Mouse (Mus musculus) liver, adult 2 months (tissue): ENCODE data around the gene Il27ra. TPM values are rescaled to one million over a fixed set of nuclear protein-coding genes. Genes with fewer than 3 reads are reported as not detected.

ENCODE experiments used
- DNase-seq: peaks from one replicate; pipeline ENCODE4 v3.0.0-alpha.2; 2011; ENCODE audit warnings: low read depth, low spot score; ENCODE audit errors: extremely low read depth
- H3K27ac ChIP-seq: fragments of 200-500 bp; replicated peaks from 2 replicates; pipeline ENCODE4 v1.5.1; 2012; ENCODE audit warnings: low read depth, mild to moderate bottlenecking, control low read depth, inconsistent platforms, low read length; ENCODE audit not compliant: insufficient read depth
- H3K27me3 ChIP-seq: fragments of 200-500 bp; 2 replicates; pipeline ENCODE4 v1.6.1; 2012; ENCODE audit warnings: mild to moderate bottlenecking, moderate library complexity, low read length, inconsistent platforms; ENCODE audit not compliant: control insufficient read depth, insufficient read depth
- H3K36me3 ChIP-seq: fragments of 200-500 bp; 2 replicates; pipeline ENCODE4 v1.6.1; 2012; ENCODE audit warnings: low read length, inconsistent platforms; ENCODE audit not compliant: control insufficient read depth, insufficient read depth
- H3K4me1 ChIP-seq: fragments of 200-500 bp; 2 replicates; pipeline ENCODE4 v1.6.1; 2011; ENCODE audit warnings: low read length; ENCODE audit not compliant: control insufficient read depth, insufficient read depth
- H3K4me3 ChIP-seq: fragments of 200-500 bp; 2 replicates; pipeline ENCODE4 v1.5.1; 2011; ENCODE audit warnings: low read depth, mild to moderate bottlenecking, control low read depth, low read length, moderate library complexity; ENCODE audit not compliant: insufficient read depth
- H3K79me2 ChIP-seq: fragments of 200-500 bp; 2 replicates; pipeline ENCODE4 v1.6.1; 2012; ENCODE audit warnings: inconsistent platforms, mild to moderate bottlenecking, low read length, moderate library complexity; ENCODE audit not compliant: control insufficient read depth, insufficient read depth
- H3K9ac ChIP-seq: fragments of 200-500 bp; 2 replicates; pipeline ENCODE4 v1.6.1; 2012; ENCODE audit warnings: low read depth, mild to moderate bottlenecking, control low read depth, inconsistent platforms, low read length
- CTCF ChIP-seq: fragments of 200-500 bp; IDR thresholded peaks from 2 replicates; pipeline ENCODE4 v1.5.1; 2011; ENCODE audit warnings: low read depth, low read length, control low read depth
- POLR2A ChIP-seq: fragments of 200-500 bp; IDR thresholded peaks from 2 replicates; pipeline ENCODE4 v1.6.1; 2011; ENCODE audit warnings: low read length, control low read depth; ENCODE audit not compliant: insufficient read depth; ENCODE audit errors: extremely low read depth
- WGBS: fragments of 180-500 bp; shearing (Covaris S2); methylation state at CpG from one replicate; pipeline ENCODE4 v1.1.7; 2018; 5-methylcytosine and 5-hydroxymethylcytosine counted together
- polyA plus RNA-seq: library from polyadenylated mRNA; depleted of rRNA; stranded (reverse); fragments of >200 nt; gene quantifications from 2 replicates; pipeline ENCODE4 v1.2.3, GENCODE M21; 2012
- total RNA-seq: library from RNA; depleted of rRNA; stranded (reverse); fragments of >200 nt; gene quantifications from 2 replicates; pipeline ENCODE4 v1.2.3, GENCODE M21; 2014

Il27ra gene
- total and polyA plus RNA-seq, 2 experiments = 1.5 to 2.1 TPM

- Histone ChIP-seq H3K27me3 (peaks cover 7% of the 10 kb centered on the region), H3K4me3 (no peak overlapping the region), H3K4me1 (no peaks in the 10 kb centered on the region), H3K79me2 (no peaks in the 10 kb centered on the region), H3K27ac (no peak overlapping the region), H3K9ac (no peak overlapping the region), H3K36me3 (no peaks in the 10 kb centered on the region)
- TF ChIP-seq CTCF = no peak
- TF ChIP-seq POLR2A = no peak
- DNase-seq = no peak
- 27% methylated on average over 10 of the region's 10 CpGs for WGBS
These were observed 14.9 kb downstream of the Il27ra start for GRCm38 (mm10) chr8:84027449-84027848.

- Histone ChIP-seq H3K4me3 (no peak overlapping the region), H3K4me1 (no peaks in the 10 kb centered on the region), H3K9ac (no peak overlapping the region), H3K27ac (no peak overlapping the region), H3K79me2 (no peaks in the 10 kb centered on the region), H3K27me3 (peaks cover 7% of the 10 kb centered on the region), H3K36me3 (no peaks in the 10 kb centered on the region)
- 5% methylated on average over 37 of the region's 41 CpGs for WGBS
- TF ChIP-seq CTCF = no peak
- TF ChIP-seq POLR2A = no peak
- no peak for DNase-seq
These were observed 16.5 kb downstream of the Il27ra start for GRCm38 (mm10) chr8:84025863-84026262.

GRCm38 (mm10) chr8:84024171-84024570 lies 18.2 kb downstream of the Il27ra start:
- 11% methylated on average over 10 of the region's 10 CpGs for WGBS
- no peak overlapping the region for H3K4me3 ChIP-seq
- DNase-seq = no peak
- no peaks in the 10 kb centered on the region for H3K79me2 ChIP-seq
- no peak overlapping the region for H3K27ac ChIP-seq
- no peaks in the 10 kb centered on the region for H3K36me3 ChIP-seq
- H3K9ac ChIP-seq = no peak overlapping the region
- H3K4me1 ChIP-seq = no peaks in the 10 kb centered on the region
- TF ChIP-seq CTCF = peak; percentile 86
- no peak for TF ChIP-seq POLR2A
- H3K27me3 ChIP-seq = peaks cover 7% of the 10 kb centered on the region

- TF ChIP-seq POLR2A (no peak), CTCF (no peak)
- Histone ChIP-seq H3K4me1 (no peaks in the 10 kb centered on the region), H3K4me3 (no peak overlapping the region), H3K27me3 (peaks cover 7% of the 10 kb centered on the region), H3K9ac (no peak overlapping the region), H3K79me2 (no peaks in the 10 kb centered on the region), H3K27ac (no peak overlapping the region), H3K36me3 (no peaks in the 10 kb centered on the region)
- 74% methylated on average over 1 of the region's 1 CpGs for WGBS
- no peak for DNase-seq
These were observed 18.8 kb downstream of the Il27ra start for GRCm38 (mm10) chr8:84023631-84024030.

GRCm38 (mm10) chr8:84023085-84023484 lies 19.3 kb downstream of the Il27ra start:
- no peaks in the 10 kb centered on the region for H3K4me1 ChIP-seq
- H3K36me3 ChIP-seq = no peaks in the 10 kb centered on the region
- H3K4me3 ChIP-seq = no peak overlapping the region
- no peak for TF ChIP-seq CTCF
- TF ChIP-seq POLR2A = no peak
- H3K79me2 ChIP-seq = no peaks in the 10 kb centered on the region
- H3K9ac ChIP-seq = no peak overlapping the region
- peaks cover 4% of the 10 kb centered on the region for H3K27me3 ChIP-seq
- DNase-seq = no peak
- H3K27ac ChIP-seq = no peak overlapping the region
- 28% methylated on average over 5 of the region's 5 CpGs for WGBS

GRCm38 (mm10) chr8:84021569-84021968 lies 20.8 kb downstream of the Il27ra start:
- H3K4me1 ChIP-seq = no peaks in the 10 kb centered on the region
- peaks cover 4% of the 10 kb centered on the region for H3K27me3 ChIP-seq
- 45% methylated on average over 12 of the region's 12 CpGs for WGBS
- TF ChIP-seq CTCF = no peak
- no peak for TF ChIP-seq POLR2A
- no peaks in the 10 kb centered on the region for H3K36me3 ChIP-seq
- no peak overlapping the region for H3K27ac ChIP-seq
- H3K9ac ChIP-seq = no peak overlapping the region
- DNase-seq = no peak
- no peaks in the 10 kb centered on the region for H3K79me2 ChIP-seq
- no peak overlapping the region for H3K4me3 ChIP-seq
